Mouse (Mus musculus): ENCODE measurements around the gene Sf3a2. TPM values are rescaled to one million over a fixed set of nuclear protein-coding genes. Genes with fewer than 3 reads are reported as not detected.

Gene Sf3a2
- polyA plus RNA-seq, 2 experiments: 80.6 to 102 TPM

GRCm38 (mm10) chr10:80757717-80758116, 40.3 kb upstream of the Sf3a2 start:
- H3K27ac ChIP-seq (replicated peaks; ENCODE audit: low read depth, low read length): no peak overlapping the region
- no peaks in the 10 kb centered on the region for H3K9me3 ChIP-seq (ENCODE audit: control insufficient read depth, low read length)
- H3K36me3 ChIP-seq (ENCODE audit: control insufficient read depth, insufficient read depth, low read length): no peaks in the 10 kb centered on the region
- no peak for TF ChIP-seq POLR2A (IDR thresholded peaks at IDR 0.05; ENCODE audit: borderline replicate concordance, extremely low read depth, insufficient read depth, insufficient read length)
- 33% methylated on average over 5 of the region's 5 CpGs for WGBS
- no peak for ATAC-seq (ENCODE audit: low FRiP score, low read depth)
- peak; percentile 69 for DNase-seq (ENCODE audit: low spot score)
- H3K4me3 ChIP-seq (replicated peaks; ENCODE audit: low read length): no peak overlapping the region
- peaks cover 21% of the 10 kb centered on the region for H3K4me1 ChIP-seq (ENCODE audit: control insufficient read depth, insufficient read depth, low read length)
- H3K9ac ChIP-seq (ENCODE audit: low read depth, low read length, severe bottlenecking): no peak overlapping the region
- H3K27me3 ChIP-seq (ENCODE audit: control insufficient read depth, insufficient read depth, low read length): no peaks in the 10 kb centered on the region
- no peak overlapping the region for H3K4me2 ChIP-seq (replicated peaks; ENCODE audit: low read depth, low read length, severe bottlenecking)

- Histone ChIP-seq H3K27ac (replicated peaks; ENCODE audit: low read depth, low read length) (no peak overlapping the region), H3K4me1 (ENCODE audit: control insufficient read depth, insufficient read depth, low read length) (peaks cover 21% of the 10 kb centered on the region), H3K9ac (ENCODE audit: low read depth, low read length, severe bottlenecking) (no peak overlapping the region), H3K4me3 (replicated peaks; ENCODE audit: low read length) (no peak overlapping the region), H3K9me3 (ENCODE audit: control insufficient read depth, low read length) (no peaks in the 10 kb centered on the region), H3K4me2 (replicated peaks; ENCODE audit: low read depth, low read length, severe bottlenecking) (no peak overlapping the region), H3K27me3 (ENCODE audit: control insufficient read depth, insufficient read depth, low read length) (no peaks in the 10 kb centered on the region), H3K36me3 (ENCODE audit: control insufficient read depth, insufficient read depth, low read length) (no peaks in the 10 kb centered on the region)
- WGBS: 82% methylated on average over 7 of the region's 7 CpGs
- DNase-seq (ENCODE audit: low spot score) (no peak), ATAC-seq (ENCODE audit: low FRiP score, low read depth) (no peak)
- no peak for TF ChIP-seq POLR2A (IDR thresholded peaks at IDR 0.05; ENCODE audit: borderline replicate concordance, extremely low read depth, insufficient read depth, insufficient read length)
Measured at GRCm38 (mm10) chr10:80758651-80759050, 39.3 kb upstream of the Sf3a2 start.

GRCm38 (mm10) chr10:80760596-80761524, 37.1 kb upstream of the Sf3a2 start:
- TF ChIP-seq POLR2A (IDR thresholded peaks at IDR 0.05; ENCODE audit: borderline replicate concordance, extremely low read depth, insufficient read depth, insufficient read length): no peak
- Histone ChIP-seq H3K9ac (ENCODE audit: low read depth, low read length, severe bottlenecking) (no peak overlapping the region), H3K27ac (replicated peaks; ENCODE audit: low read depth, low read length) (no peak overlapping the region), H3K4me2 (replicated peaks; ENCODE audit: low read depth, low read length, severe bottlenecking) (no peak overlapping the region), H3K27me3 (ENCODE audit: control insufficient read depth, insufficient read depth, low read length) (no peaks in the 10 kb centered on the region), H3K36me3 (ENCODE audit: control insufficient read depth, insufficient read depth, low read length) (peaks cover 17% of the 10 kb centered on the region), H3K9me3 (ENCODE audit: control insufficient read depth, low read length) (no peaks in the 10 kb centered on the region), H3K4me1 (ENCODE audit: control insufficient read depth, insufficient read depth, low read length) (peaks cover 21% of the 10 kb centered on the region), H3K4me3 (replicated peaks; ENCODE audit: low read length) (no peak overlapping the region)
- no peak for ATAC-seq (ENCODE audit: low FRiP score, low read depth)
- no peak for DNase-seq (ENCODE audit: low spot score)
- 84% methylated on average over 4 of the region's 4 CpGs for WGBS

- H3K27ac ChIP-seq (replicated peaks; ENCODE audit: low read depth, low read length): no peak overlapping the region
- peaks cover 13% of the 10 kb centered on the region for H3K4me1 ChIP-seq (ENCODE audit: control insufficient read depth, insufficient read depth, low read length)
- no peak for DNase-seq (ENCODE audit: low spot score)
- H3K9me3 ChIP-seq (ENCODE audit: control insufficient read depth, low read length): no peaks in the 10 kb centered on the region
- TF ChIP-seq POLR2A (IDR thresholded peaks at IDR 0.05; ENCODE audit: borderline replicate concordance, extremely low read depth, insufficient read depth, insufficient read length): no peak
- no peak for ATAC-seq (ENCODE audit: low FRiP score, low read depth)
- H3K9ac ChIP-seq (ENCODE audit: low read depth, low read length, severe bottlenecking): no peak overlapping the region
- no peak overlapping the region for H3K4me2 ChIP-seq (replicated peaks; ENCODE audit: low read depth, low read length, severe bottlenecking)
- no peaks in the 10 kb centered on the region for H3K27me3 ChIP-seq (ENCODE audit: control insufficient read depth, insufficient read depth, low read length)
- H3K4me3 ChIP-seq (replicated peaks; ENCODE audit: low read length): no peak overlapping the region
- WGBS: 81% methylated on average over 3 of the region's 3 CpGs
- H3K36me3 ChIP-seq (ENCODE audit: control insufficient read depth, insufficient read depth, low read length): peaks cover 27% of the 10 kb centered on the region
Measured at GRCm38 (mm10) chr10:80761821-80762220, 36.2 kb upstream of the Sf3a2 start.

GRCm38 (mm10) chr10:80763502-80763901, 34.5 kb upstream of the Sf3a2 start:
- 94% methylated on average over 2 of the region's 2 CpGs for WGBS

More at GRCm38 (mm10) chr10:80763502-80763901, 34.5 kb upstream of the Sf3a2 start:
- Histone ChIP-seq H3K27me3 (ENCODE audit: control insufficient read depth, insufficient read depth, low read length) (no peaks in the 10 kb centered on the region), H3K4me2 (replicated peaks; ENCODE audit: low read depth, low read length, severe bottlenecking) (no peak overlapping the region), H3K4me1 (ENCODE audit: control insufficient read depth, insufficient read depth, low read length) (no peaks in the 10 kb centered on the region), H3K4me3 (replicated peaks; ENCODE audit: low read length) (no peak overlapping the region), H3K27ac (replicated peaks; ENCODE audit: low read depth, low read length) (no peak overlapping the region), H3K9me3 (ENCODE audit: control insufficient read depth, low read length) (no peaks in the 10 kb centered on the region), H3K36me3 (ENCODE audit: control insufficient read depth, insufficient read depth, low read length) (peaks cover 41% of the 10 kb centered on the region), H3K9ac (ENCODE audit: low read depth, low read length, severe bottlenecking) (no peak overlapping the region)
- DNase-seq (ENCODE audit: low spot score): no peak
- TF ChIP-seq POLR2A (IDR thresholded peaks at IDR 0.05; ENCODE audit: borderline replicate concordance, extremely low read depth, insufficient read depth, insufficient read length): no peak
- ATAC-seq (ENCODE audit: low FRiP score, low read depth): no peak
